Mouse (Mus musculus): ENCODE results near the gene Traf1. TPM values are rescaled to one million over a fixed set of nuclear protein-coding genes. Genes with fewer than 3 reads are reported as not detected.

Traf1 gene
- polyA plus RNA-seq, 1 experiment: 6.5 TPM

GRCm38 (mm10) chr2:34965293-34965692, 3.7 kb upstream of the Traf1 start:
- no peak for TF ChIP-seq POLR2A (IDR thresholded peaks at IDR 0.05; ENCODE audit: control insufficient read depth, low read depth, low read length)
- TF ChIP-seq CTCF (IDR thresholded peaks at IDR 0.05; ENCODE audit: control insufficient read depth, insufficient read depth, insufficient replicate concordance, low read depth, low read length): no peak
- H3K36me3 ChIP-seq (ENCODE audit: control insufficient read depth, insufficient read depth, low read length): no peaks in the 10 kb centered on the region
- H3K27me3 ChIP-seq (ENCODE audit: control insufficient read depth, insufficient read depth, low read length): no peaks in the 10 kb centered on the region
- no peak overlapping the region for H3K4me3 ChIP-seq (ENCODE audit: control insufficient read depth, low read depth, low read length)
- H3K4me1 ChIP-seq (ENCODE audit: control insufficient read depth, insufficient read depth, low read length): peaks cover 18% of the 10 kb centered on the region
- H3K27ac ChIP-seq (ENCODE audit: control insufficient read depth, insufficient read depth, low read depth, low read length): no peak overlapping the region

GRCm38 (mm10) chr2:34964651-34965050, 3.1 kb upstream of the Traf1 start:
- TF ChIP-seq CTCF (IDR thresholded peaks at IDR 0.05; ENCODE audit: control insufficient read depth, insufficient read depth, insufficient replicate concordance, low read depth, low read length): no peak
- TF ChIP-seq POLR2A (IDR thresholded peaks at IDR 0.05; ENCODE audit: control insufficient read depth, low read depth, low read length): no peak
- Histone ChIP-seq H3K27ac (ENCODE audit: control insufficient read depth, insufficient read depth, low read depth, low read length) (no peak overlapping the region), H3K27me3 (ENCODE audit: control insufficient read depth, insufficient read depth, low read length) (no peaks in the 10 kb centered on the region), H3K36me3 (ENCODE audit: control insufficient read depth, insufficient read depth, low read length) (no peaks in the 10 kb centered on the region), H3K4me1 (ENCODE audit: control insufficient read depth, insufficient read depth, low read length) (peaks cover 18% of the 10 kb centered on the region), H3K4me3 (ENCODE audit: control insufficient read depth, low read depth, low read length) (no peak overlapping the region)

- Histone ChIP-seq H3K36me3 (ENCODE audit: control insufficient read depth, insufficient read depth, low read length) (no peaks in the 10 kb centered on the region), H3K4me1 (ENCODE audit: control insufficient read depth, insufficient read depth, low read length) (peaks cover 18% of the 10 kb centered on the region), H3K27ac (ENCODE audit: control insufficient read depth, insufficient read depth, low read depth, low read length) (no peak overlapping the region), H3K27me3 (ENCODE audit: control insufficient read depth, insufficient read depth, low read length) (no peaks in the 10 kb centered on the region), H3K4me3 (ENCODE audit: control insufficient read depth, low read depth, low read length) (no peak overlapping the region)
- TF ChIP-seq CTCF (IDR thresholded peaks at IDR 0.05; ENCODE audit: control insufficient read depth, insufficient read depth, insufficient replicate concordance, low read depth, low read length) (no peak), POLR2A (IDR thresholded peaks at IDR 0.05; ENCODE audit: control insufficient read depth, low read depth, low read length) (no peak)
Observed at GRCm38 (mm10) chr2:34964230-34964629, 2.7 kb upstream of the Traf1 start.

- Histone ChIP-seq H3K4me1 (ENCODE audit: control insufficient read depth, insufficient read depth, low read length) (peaks cover 18% of the 10 kb centered on the region), H3K27ac (ENCODE audit: control insufficient read depth, insufficient read depth, low read depth, low read length) (peak overlapping the region; percentile 41; the same call in 1 of the 2 replicates), H3K36me3 (ENCODE audit: control insufficient read depth, insufficient read depth, low read length) (no peaks in the 10 kb centered on the region)
Observed at GRCm38 (mm10) chr2:34963371-34963956, 1.9 kb upstream of the Traf1 start.

GRCm38 (mm10) chr2:34962893-34963292, 1.3 kb upstream of the Traf1 start:
- no peaks in the 10 kb centered on the region for H3K36me3 ChIP-seq (ENCODE audit: control insufficient read depth, insufficient read depth, low read length)
- H3K27ac ChIP-seq (ENCODE audit: control insufficient read depth, insufficient read depth, low read depth, low read length): no peak overlapping the region
- H3K4me3 ChIP-seq (ENCODE audit: control insufficient read depth, low read depth, low read length): peak overlapping the region; percentile 80; the same call in 1 of the 2 replicates
- no peak for TF ChIP-seq POLR2A (IDR thresholded peaks at IDR 0.05; ENCODE audit: control insufficient read depth, low read depth, low read length)
- no peak for TF ChIP-seq CTCF (IDR thresholded peaks at IDR 0.05; ENCODE audit: control insufficient read depth, insufficient read depth, insufficient replicate concordance, low read depth, low read length)
- peaks cover 18% of the 10 kb centered on the region for H3K4me1 ChIP-seq (ENCODE audit: control insufficient read depth, insufficient read depth, low read length)
- H3K27me3 ChIP-seq (ENCODE audit: control insufficient read depth, insufficient read depth, low read length): no peaks in the 10 kb centered on the region

More at GRCm38 (mm10) chr2:34963371-34963956, 1.9 kb upstream of the Traf1 start:
- H3K27me3 ChIP-seq (ENCODE audit: control insufficient read depth, insufficient read depth, low read length): no peaks in the 10 kb centered on the region
- TF ChIP-seq POLR2A (IDR thresholded peaks at IDR 0.05; ENCODE audit: control insufficient read depth, low read depth, low read length) (no peak), CTCF (IDR thresholded peaks at IDR 0.05; ENCODE audit: control insufficient read depth, insufficient read depth, insufficient replicate concordance, low read depth, low read length) (no peak)
- peak overlapping the region; percentile 80 for H3K4me3 ChIP-seq (ENCODE audit: control insufficient read depth, low read depth, low read length)

GRCm38 (mm10) chr2:34962211-34962610, 639 bp upstream of the Traf1 start:
- TF ChIP-seq CTCF (IDR thresholded peaks at IDR 0.05; ENCODE audit: control insufficient read depth, insufficient read depth, insufficient replicate concordance, low read depth, low read length) (no peak), POLR2A (IDR thresholded peaks at IDR 0.05; ENCODE audit: control insufficient read depth, low read depth, low read length) (no peak)
- H3K4me3 ChIP-seq (ENCODE audit: control insufficient read depth, low read depth, low read length): no peak overlapping the region
- no peak overlapping the region for H3K27ac ChIP-seq (ENCODE audit: control insufficient read depth, insufficient read depth, low read depth, low read length)
- H3K4me1 ChIP-seq (ENCODE audit: control insufficient read depth, insufficient read depth, low read length): peaks cover 18% of the 10 kb centered on the region
- no peaks in the 10 kb centered on the region for H3K36me3 ChIP-seq (ENCODE audit: control insufficient read depth, insufficient read depth, low read length)
- no peaks in the 10 kb centered on the region for H3K27me3 ChIP-seq (ENCODE audit: control insufficient read depth, insufficient read depth, low read length)

- Histone ChIP-seq H3K27me3 (ENCODE audit: control insufficient read depth, insufficient read depth, low read length) (no peaks in the 10 kb centered on the region), H3K4me3 (ENCODE audit: control insufficient read depth, low read depth, low read length) (no peak overlapping the region), H3K27ac (ENCODE audit: control insufficient read depth, insufficient read depth, low read depth, low read length) (no peak overlapping the region), H3K4me1 (ENCODE audit: control insufficient read depth, insufficient read depth, low read length) (peaks cover 16% of the 10 kb centered on the region), H3K36me3 (ENCODE audit: control insufficient read depth, insufficient read depth, low read length) (no peaks in the 10 kb centered on the region)
- TF ChIP-seq POLR2A (IDR thresholded peaks at IDR 0.05; ENCODE audit: control insufficient read depth, low read depth, low read length) (no peak), CTCF (IDR thresholded peaks at IDR 0.05; ENCODE audit: control insufficient read depth, insufficient read depth, insufficient replicate concordance, low read depth, low read length) (no peak)
Observed at GRCm38 (mm10) chr2:34960966-34961365, 606 bp downstream of the Traf1 start.
